Mouse (Mus musculus): ENCODE data around the gene 1700023F06Rik.

GRCm38 (mm10) chr11:103184891-103185290, 23.5 kb downstream of the 1700023F06Rik start:
- TF ChIP-seq POLR2A (IDR thresholded peaks at IDR 0.05; ENCODE audit: borderline replicate concordance, control insufficient read depth, low read depth, low read length) (no peak), CTCF (IDR thresholded peaks at IDR 0.05; ENCODE audit: control insufficient read depth, insufficient read depth, low read length) (peak; percentile 54)
